Mouse (Mus musculus) neural tube, embryonic 11.5 days (tissue): ENCODE measurements around the gene Rnls. TPM values are rescaled to one million over a fixed set of nuclear protein-coding genes. Genes with fewer than 3 reads are reported as not detected.

Experiments used
- ATAC-seq: fragments of 200-750 bp; cut with Nextera tagmentation; 2 replicates; pipeline ENCODE4 v1.8.0; 2017; ENCODE audit warnings: moderate number of reproducible peaks, mild to moderate bottlenecking, moderate TSS enrichment, moderate library complexity; ENCODE audit not compliant: insufficient read depth, low FRiP score, low TSS enrichment
- DNase-seq: peaks from one replicate; pipeline ENCODE4 v3.0.0-alpha.2; 2015; ENCODE audit warnings: low spot score
- H3K27ac ChIP-seq: fragments of 300-500 bp; sonication (generic); 2 replicates; pipeline ENCODE4 v1.5.1; 2014; ENCODE audit warnings: low read depth, mild to moderate bottlenecking, low read length
- H3K27me3 ChIP-seq: fragments of 300-500 bp; sonication (generic); 2 replicates; pipeline ENCODE4 v1.6.1; 2014; ENCODE audit warnings: mild to moderate bottlenecking, low read length, mixed read lengths; ENCODE audit not compliant: control insufficient read depth, insufficient read depth
- H3K36me3 ChIP-seq: fragments of 300-500 bp; sonication (generic); 2 replicates; pipeline ENCODE4 v1.6.1; 2014; ENCODE audit warnings: mild to moderate bottlenecking, low read length, moderate library complexity, mixed read lengths; ENCODE audit not compliant: control insufficient read depth, insufficient read depth
- H3K4me1 ChIP-seq: fragments of 300-500 bp; sonication (generic); 2 replicates; pipeline ENCODE4 v1.6.1; 2014; ENCODE audit warnings: low read length, mixed read lengths; ENCODE audit not compliant: control insufficient read depth, insufficient read depth
- H3K4me2 ChIP-seq: fragments of 300-500 bp; sonication (generic); 2 replicates; pipeline ENCODE4 v1.6.1; 2014; ENCODE audit warnings: low read depth, mild to moderate bottlenecking, moderate library complexity
- H3K4me3 ChIP-seq: fragments of 300-500 bp; sonication (generic); 2 replicates; pipeline ENCODE4 v1.5.1; 2014; ENCODE audit warnings: low read depth, low read length
- H3K9ac ChIP-seq: fragments of 300-500 bp; sonication (generic); 2 replicates; pipeline ENCODE4 v1.6.1; 2014; ENCODE audit warnings: mild to moderate bottlenecking, low read length
- H3K9me3 ChIP-seq: fragments of 300-500 bp; sonication (generic); 2 replicates; pipeline ENCODE4 v1.6.1; 2016; ENCODE audit warnings: low read length; ENCODE audit not compliant: control insufficient read depth
- WGBS: fragments of 180-500 bp; shearing (Covaris S2); extraction: QIAGEN DNeasy Blood & Tissue Kit; methylation state at CpG from one replicate; pipeline ENCODE4 v1.1.7; 2014; 5-methylcytosine and 5-hydroxymethylcytosine counted together
- polyA plus RNA-seq: library from polyadenylated mRNA; unstranded; fragments of >200 nt; fragmentation: Nextera tagmentation; extraction: Ambion mirVana; gene quantifications from 2 replicates; pipeline ENCODE4 v1.2.1, GENCODE M21; 2014

The Rnls gene
- polyA plus RNA-seq, 1 experiment from 2014 or later, result 8.2 TPM

DNA sequence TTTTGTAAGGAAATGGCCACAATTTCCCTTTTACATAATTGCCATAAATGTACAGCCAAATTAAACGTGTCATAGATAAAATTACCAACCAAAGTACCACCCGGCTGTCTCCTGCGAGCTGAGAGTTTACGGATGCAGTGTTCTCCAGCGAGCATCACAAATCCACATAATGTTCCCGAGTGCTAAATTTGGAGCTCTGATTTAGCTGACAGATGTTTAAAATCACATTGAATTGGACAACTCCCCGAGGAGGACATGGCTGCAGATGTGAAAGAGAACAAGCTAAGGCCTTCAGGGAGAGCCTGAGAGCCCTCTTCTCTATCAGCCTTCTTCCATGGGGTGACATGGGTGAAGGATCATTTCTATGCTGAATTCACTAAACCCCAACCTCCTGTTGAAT is 278.3 kb downstream of the Rnls start:
- no peaks in the 10 kb centered on the region for H3K27me3 ChIP-seq
- no peak for ATAC-seq
- 84% methylated on average over 7 of the region's 7 CpGs for WGBS
- H3K4me3 ChIP-seq, result no peak overlapping the region
- no peak for DNase-seq
- no peaks in the 10 kb centered on the region for H3K9me3 ChIP-seq
- no peak overlapping the region for H3K9ac ChIP-seq
- H3K27ac ChIP-seq, result no peak overlapping the region
- no peaks in the 10 kb centered on the region for H3K4me1 ChIP-seq
- H3K36me3 ChIP-seq, result no peaks in the 10 kb centered on the region
- no peak overlapping the region for H3K4me2 ChIP-seq

GRCm38 (mm10) chr19:33110404-33110803 is 281.7 kb downstream of the Rnls start:
- Histone ChIP-seq H3K27ac (no peak overlapping the region), H3K9me3 (no peaks in the 10 kb centered on the region), H3K27me3 (no peaks in the 10 kb centered on the region), H3K9ac (no peak overlapping the region), H3K4me1 (no peaks in the 10 kb centered on the region), H3K4me3 (no peak overlapping the region), H3K36me3 (no peaks in the 10 kb centered on the region), H3K4me2 (no peak overlapping the region)
- no peak for ATAC-seq
- no peak for DNase-seq
- 83% methylated on average over 9 of the region's 9 CpGs for WGBS

DNA sequence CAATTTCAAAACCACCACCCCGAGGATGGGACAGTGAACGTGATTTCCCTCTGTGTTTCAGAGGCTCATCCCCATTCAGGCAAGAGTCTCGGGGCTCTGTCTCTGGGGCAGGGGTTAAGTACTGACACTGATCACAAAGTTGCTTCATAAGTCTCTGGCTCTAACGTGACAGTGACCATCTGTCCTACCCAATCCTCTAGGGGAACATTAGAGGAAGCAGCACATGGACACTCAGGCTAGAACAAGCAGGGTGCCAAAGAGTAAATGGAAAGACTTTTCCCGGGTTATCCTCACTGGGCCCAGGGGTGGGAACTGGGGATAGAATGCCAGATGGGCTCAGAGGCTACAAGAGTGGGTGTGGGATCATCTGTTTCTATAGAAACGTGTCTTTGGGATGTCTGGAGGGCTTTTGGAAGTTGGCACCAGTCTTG is 282.1 kb downstream of the Rnls start:
- no peaks in the 10 kb centered on the region for H3K4me1 ChIP-seq
- 53% methylated on average over 6 of the region's 6 CpGs for WGBS
- no peak overlapping the region for H3K27ac ChIP-seq
- no peak overlapping the region for H3K4me3 ChIP-seq
- DNase-seq, result no peak
- H3K9ac ChIP-seq, result no peak overlapping the region
- no peak for ATAC-seq
- H3K27me3 ChIP-seq, result no peaks in the 10 kb centered on the region
- no peaks in the 10 kb centered on the region for H3K36me3 ChIP-seq
- H3K9me3 ChIP-seq, result no peaks in the 10 kb centered on the region
- no peak overlapping the region for H3K4me2 ChIP-seq

DNA sequence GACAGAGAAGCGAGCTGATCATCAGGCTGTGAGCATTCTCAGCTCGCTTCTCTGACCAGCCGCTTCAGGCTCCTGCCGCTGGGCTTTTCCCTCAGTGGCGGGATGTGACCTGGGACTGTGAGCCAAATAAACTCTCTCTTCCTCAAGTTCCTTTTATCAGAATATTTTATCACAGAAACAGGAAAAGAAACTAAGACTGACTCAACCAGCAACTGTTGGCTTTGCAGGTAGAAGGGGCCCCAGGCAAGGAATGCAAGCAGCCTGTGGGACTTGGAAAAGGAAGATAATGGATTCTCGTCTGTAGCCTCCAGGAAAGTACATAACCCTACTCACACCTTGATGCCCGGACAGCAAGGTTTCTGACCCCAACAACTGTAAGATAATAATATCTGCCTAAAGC is 283.0 kb downstream of the Rnls start:
- no peak overlapping the region for H3K4me3 ChIP-seq
- no peaks in the 10 kb centered on the region for H3K27me3 ChIP-seq
- ATAC-seq (no peak), DNase-seq (no peak)
- no peaks in the 10 kb centered on the region for H3K4me1 ChIP-seq
- no peak overlapping the region for H3K9ac ChIP-seq
- WGBS, result 87% methylated on average over 7 of the region's 7 CpGs
- no peak overlapping the region for H3K27ac ChIP-seq
- H3K9me3 ChIP-seq, result no peaks in the 10 kb centered on the region
- no peak overlapping the region for H3K4me2 ChIP-seq
- no peaks in the 10 kb centered on the region for H3K36me3 ChIP-seq

GRCm38 (mm10) chr19:33103851-33104250 is 288.2 kb downstream of the Rnls start:
- Histone ChIP-seq H3K27me3 (no peaks in the 10 kb centered on the region), H3K4me1 (no peaks in the 10 kb centered on the region; the same call in 1 of the 2 replicates), H3K9me3 (no peaks in the 10 kb centered on the region), H3K9ac (no peak overlapping the region), H3K4me2 (no peak overlapping the region), H3K36me3 (no peaks in the 10 kb centered on the region), H3K4me3 (no peak overlapping the region), H3K27ac (no peak overlapping the region)
- ATAC-seq (no peak), DNase-seq (no peak)
- WGBS, result 92% methylated on average over 6 of the region's 6 CpGs

DNA sequence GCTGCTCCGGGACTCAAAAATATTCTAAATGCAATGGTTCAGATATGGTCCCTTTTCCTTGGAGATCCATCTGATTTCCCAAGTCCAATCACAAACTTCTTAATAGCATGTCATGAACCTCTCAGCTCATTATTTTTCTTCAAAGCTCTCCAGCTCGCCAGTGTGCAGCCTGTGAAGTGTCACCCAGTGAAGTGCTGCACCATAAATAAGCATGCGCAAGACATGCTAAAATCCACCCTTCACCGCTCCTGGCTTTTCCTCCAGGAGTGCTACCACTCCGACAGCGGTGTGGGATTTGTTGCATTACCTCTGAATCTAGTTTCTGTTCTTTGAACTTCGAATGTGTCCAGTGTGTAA is 289.3 kb downstream of the Rnls start:
- Histone ChIP-seq H3K27me3 (no peaks in the 10 kb centered on the region), H3K36me3 (no peaks in the 10 kb centered on the region), H3K4me2 (no peak overlapping the region), H3K9me3 (no peaks in the 10 kb centered on the region), H3K4me1 (no peaks in the 10 kb centered on the region; the same call in 1 of the 2 replicates), H3K27ac (no peak overlapping the region), H3K9ac (no peak overlapping the region), H3K4me3 (no peak overlapping the region)
- DNase-seq (no peak), ATAC-seq (no peak)
- 74% methylated on average over 7 of the region's 7 CpGs for WGBS

GRCm38 (mm10) chr19:33102008-33102782 is 289.9 kb downstream of the Rnls start:
- H3K4me2 ChIP-seq, result no peak overlapping the region
- H3K27me3 ChIP-seq, result no peaks in the 10 kb centered on the region
- no peak for DNase-seq
- no peak overlapping the region for H3K4me3 ChIP-seq
- H3K9ac ChIP-seq, result no peak overlapping the region
- H3K27ac ChIP-seq, result no peak overlapping the region
- WGBS, result 76% methylated on average over 7 of the region's 7 CpGs
- H3K9me3 ChIP-seq, result no peaks in the 10 kb centered on the region
- no peaks in the 10 kb centered on the region; the same call in 1 of the 2 replicates for H3K4me1 ChIP-seq
- no peaks in the 10 kb centered on the region for H3K36me3 ChIP-seq
- ATAC-seq, result no peak

- Histone ChIP-seq H3K4me3 (no peak overlapping the region), H3K9me3 (no peaks in the 10 kb centered on the region), H3K36me3 (no peaks in the 10 kb centered on the region), H3K27me3 (no peaks in the 10 kb centered on the region), H3K27ac (no peak overlapping the region), H3K9ac (no peak overlapping the region), H3K4me1 (no peaks in the 10 kb centered on the region; the same call in 1 of the 2 replicates), H3K4me2 (no peak overlapping the region)
- 54% methylated on average over 13 of the region's 13 CpGs for WGBS
- DNase-seq (peak; percentile 23), ATAC-seq (no peak)
Measured at GRCm38 (mm10) chr19:33101093-33102007, 290.7 kb downstream of the Rnls start.
